Mouse (Mus musculus) forebrain, embryonic 11.5 days (tissue): ENCODE data around the gene Prl8a1. TPM values are rescaled to one million over a fixed set of nuclear protein-coding genes. Genes with fewer than 3 reads are reported as not detected.

Experiments used
- ATAC-seq: fragments of 200-750 bp; cut with Nextera tagmentation; replicated peaks from 2 replicates; pipeline ENCODE4 v1.8.0; 2017; ENCODE audit warnings: moderate TSS enrichment; ENCODE audit not compliant: low FRiP score
- DNase-seq: peaks from one replicate; pipeline ENCODE4 v3.0.0-alpha.2; 2017; ENCODE audit warnings: low spot score
- H3K27ac ChIP-seq: fragments of 300-500 bp; sonication (generic); 2 replicates; pipeline ENCODE4 v1.5.1; 2014; ENCODE audit warnings: low read depth, low read length
- H3K27me3 ChIP-seq: fragments of 300-500 bp; sonication (generic); 2 replicates; pipeline ENCODE4 v1.6.1; 2014; ENCODE audit warnings: mild to moderate bottlenecking, low read length, mixed read lengths; ENCODE audit not compliant: control insufficient read depth, insufficient read depth
- H3K36me3 ChIP-seq: fragments of 300-500 bp; sonication (generic); 2 replicates; pipeline ENCODE4 v1.6.1; 2014; ENCODE audit warnings: mild to moderate bottlenecking, low read length, moderate library complexity, mixed read lengths; ENCODE audit not compliant: control insufficient read depth, insufficient read depth
- H3K4me1 ChIP-seq: fragments of 300-500 bp; sonication (generic); replicated peaks from 2 replicates; pipeline ENCODE4 v1.6.1; 2014; ENCODE audit warnings: low read length, mixed read lengths; ENCODE audit not compliant: control insufficient read depth, insufficient read depth
- H3K4me2 ChIP-seq: fragments of 300-500 bp; sonication (generic); 2 replicates; pipeline ENCODE4 v1.6.1; 2014; ENCODE audit warnings: low read depth, mild to moderate bottlenecking, low read length, moderate library complexity, mixed read lengths; ENCODE audit not compliant: severe bottlenecking
- H3K4me3 ChIP-seq: fragments of 300-500 bp; sonication (generic); 2 replicates; pipeline ENCODE4 v1.5.1; 2014; ENCODE audit warnings: low read depth, low read length
- H3K9ac ChIP-seq: fragments of 300-500 bp; sonication (generic); 2 replicates; pipeline ENCODE4 v1.6.1; 2014; ENCODE audit warnings: low read length
- H3K9me3 ChIP-seq: fragments of 300-500 bp; sonication (generic); 2 replicates; pipeline ENCODE4 v1.6.1; 2016; ENCODE audit warnings: low read length, mixed read lengths; ENCODE audit not compliant: control insufficient read depth
- WGBS: fragments of 180-500 bp; shearing (Covaris S2); extraction: QIAGEN DNeasy Blood & Tissue Kit; methylation state at CpG from one replicate; pipeline ENCODE4 v1.1.7; 2014; 5-methylcytosine and 5-hydroxymethylcytosine counted together
- polyA plus RNA-seq: library from polyadenylated mRNA; unstranded; fragments of >200 nt; fragmentation: Nextera tagmentation; extraction: Ambion mirVana; gene quantifications from 2 replicates; pipeline ENCODE4 v1.2.1, GENCODE M21; 2014

Prl8a1 gene
- not detected in 2 replicates for polyA plus RNA-seq

GRCm38 (mm10) chr13:27582071-27582470 is at the start of gene Prl8a1:
Gene Prl8a1 (minus strand): TSS chr13:27582171.
- H3K27me3 ChIP-seq = no peaks in the 10 kb centered on the region
- DNase-seq (no peak), ATAC-seq (no peak)
- no peak within 1 kb of the TSS for H3K27ac ChIP-seq
- H3K4me1 ChIP-seq = no peaks in the 10 kb centered on the region
- H3K4me3 ChIP-seq = no peak within 1 kb of the TSS
- H3K4me2 ChIP-seq = no peak within 1 kb of the TSS
- WGBS = 84% methylated on average over 2 of the region's 2 CpGs
- no peak within 1 kb of the TSS for H3K9ac ChIP-seq
- no peaks in the 10 kb centered on the region for H3K9me3 ChIP-seq
- no peaks in the 10 kb centered on the region for H3K36me3 ChIP-seq

GRCm38 (mm10) chr13:27610482-27610881 is 28.5 kb upstream of the Prl8a1 start, which contains the start of gene Prl7b1:
Gene Prl7b1 (minus strand): TSS chr13:27610582.
- Histone ChIP-seq H3K9me3 (no peaks in the 10 kb centered on the region), H3K4me1 (no peaks in the 10 kb centered on the region), H3K27me3 (no peaks in the 10 kb centered on the region), H3K9ac (no peak within 1 kb of the TSS), H3K4me3 (no peak within 1 kb of the TSS), H3K36me3 (no peaks in the 10 kb centered on the region), H3K4me2 (no peak within 1 kb of the TSS), H3K27ac (no peak within 1 kb of the TSS)
- WGBS = 76% methylated on average over 4 of the region's 4 CpGs
- DNase-seq (no peak), ATAC-seq (no peak)

DNA sequence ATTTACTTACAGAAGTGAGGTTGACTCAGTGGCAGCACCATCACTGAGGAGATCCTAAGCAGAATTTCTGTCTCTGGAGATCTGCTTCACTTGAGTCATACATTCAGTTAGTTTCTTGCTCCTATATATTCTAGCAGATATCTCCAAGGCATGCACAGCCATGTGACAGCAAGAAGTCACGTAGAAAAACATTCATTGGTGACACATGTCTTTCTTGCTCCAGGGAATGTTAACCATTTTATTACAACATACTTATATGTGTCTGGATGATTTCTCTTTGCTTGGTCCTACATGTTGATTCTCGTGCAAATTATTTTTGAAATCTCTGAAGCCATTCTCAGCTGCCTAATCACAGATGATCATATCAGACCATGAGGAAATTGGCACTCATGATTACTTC is 17.5 kb downstream of the Prl8a1 start, which contains the start of gene Prl8a9:
Gene Prl8a9, minus strand, starts transcription at position 101 of the 400 bp plus-strand sequence.
- no peak for ATAC-seq
- no peaks in the 10 kb centered on the region for H3K27me3 ChIP-seq
- no peak within 1 kb of the TSS for H3K27ac ChIP-seq
- DNase-seq = no peak
- no peak within 1 kb of the TSS for H3K9ac ChIP-seq
- no peak within 1 kb of the TSS for H3K4me2 ChIP-seq
- no peaks in the 10 kb centered on the region for H3K4me1 ChIP-seq
- H3K9me3 ChIP-seq = no peaks in the 10 kb centered on the region
- H3K36me3 ChIP-seq = no peaks in the 10 kb centered on the region
- 72% methylated on average over 2 of the region's 2 CpGs for WGBS
- no peak within 1 kb of the TSS for H3K4me3 ChIP-seq

DNA sequence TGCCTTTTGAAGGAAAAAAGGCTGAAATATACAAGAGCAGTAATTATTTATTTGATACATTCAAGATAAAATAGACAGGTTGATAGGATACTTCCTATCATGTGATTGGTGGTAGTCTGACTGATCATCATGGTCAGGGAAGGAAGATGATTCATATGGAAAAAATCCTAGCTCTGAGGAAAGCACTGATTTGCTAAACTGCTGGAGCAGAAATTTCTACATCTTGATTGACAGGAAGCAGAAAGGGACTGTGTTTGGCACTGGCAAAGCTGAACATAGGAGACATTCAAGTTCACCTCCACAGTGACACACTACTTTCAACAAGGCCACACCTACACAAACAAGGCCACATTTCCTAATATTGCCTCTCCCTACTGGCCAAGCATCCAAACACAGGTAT is 28.6 kb downstream of the Prl8a1 start:
- no peak for ATAC-seq
- Histone ChIP-seq H3K27ac (no peak overlapping the region), H3K9me3 (no peaks in the 10 kb centered on the region)

More for the DNA sequence above, 28.6 kb downstream of the Prl8a1 start:
- Histone ChIP-seq H3K4me2 (no peak overlapping the region), H3K4me1 (no peaks in the 10 kb centered on the region), H3K4me3 (no peak overlapping the region), H3K36me3 (no peaks in the 10 kb centered on the region), H3K27me3 (no peaks in the 10 kb centered on the region), H3K9ac (no peak overlapping the region)
- no peak for DNase-seq

Other genes with a start within 250 kb of the Prl8a1 start
- gene Prl8a2, start 236.5 kb downstream of the Prl8a1 start, polyA plus RNA-seq = not detected in 2 replicates
- gene Prl2b1, start 191.3 kb downstream of the Prl8a1 start, polyA plus RNA-seq = not detected in 2 replicates
- not detected in 2 replicates for gene Prl8a6, start 143.5 kb downstream of the Prl8a1 start, polyA plus RNA-seq
- gene Prl8a8, start 69.0 kb downstream of the Prl8a1 start, polyA plus RNA-seq = not detected in 2 replicates
- not detected in 2 replicates for gene Prl8a9, start 17.6 kb downstream of the Prl8a1 start, polyA plus RNA-seq
- gene Prl7b1, start 28.4 kb upstream of the Prl8a1 start, polyA plus RNA-seq = not detected in 2 replicates
- not detected in 2 replicates for gene Prl7a1, start 60.3 kb upstream of the Prl8a1 start, polyA plus RNA-seq
- not detected in 2 replicates for gene Prl7a2, start 85.9 kb upstream of the Prl8a1 start, polyA plus RNA-seq
- gene Prl7d1, start 134.6 kb upstream of the Prl8a1 start, polyA plus RNA-seq = not detected in 2 replicates
- gene Prl7c1, start 198.6 kb upstream of the Prl8a1 start, polyA plus RNA-seq = not detected in 2 replicates
- not detected in 2 replicates for gene Prl2a1, start 219.5 kb upstream of the Prl8a1 start, polyA plus RNA-seq